Comparison of ENCODE assay signal across 10 mouse cellular contexts in the genomic region with DNA sequence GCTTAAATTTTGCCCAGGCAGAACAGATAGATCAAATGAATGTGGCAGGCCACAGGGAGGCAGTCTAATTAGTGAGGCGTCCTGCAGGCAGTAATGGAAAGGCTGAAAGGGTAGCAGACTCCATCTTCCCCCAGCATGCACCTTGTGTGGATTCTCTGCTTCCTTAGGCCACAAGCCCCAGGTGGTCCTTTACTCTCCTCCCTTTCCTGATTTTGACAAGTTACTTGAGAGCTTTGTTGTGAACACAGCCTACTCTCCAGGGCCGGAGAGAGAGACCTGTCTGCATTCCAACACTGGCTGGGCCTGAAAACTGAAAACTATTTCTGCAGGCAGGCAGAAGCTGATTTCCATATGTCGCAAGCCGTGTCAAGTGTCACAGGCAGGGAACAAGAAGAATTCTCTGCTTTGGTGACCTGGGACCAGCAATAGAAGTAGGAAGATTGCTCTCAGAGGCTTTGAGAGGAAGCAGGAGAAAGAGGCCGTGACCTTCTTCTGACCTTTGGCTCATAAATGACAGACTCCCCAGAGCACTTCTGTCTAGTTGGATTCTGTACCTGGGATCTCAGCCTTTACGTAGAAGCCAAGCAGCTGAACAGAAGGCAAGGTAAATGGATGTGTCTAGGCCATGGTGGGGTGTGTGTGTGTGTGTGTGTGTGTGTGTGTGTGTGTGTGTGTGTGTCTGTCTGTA.
A peak's percentile ranks its signal among the peaks of the same experiment; 100 is the strongest.
DNase-seq lines count a peak whose midpoint lies in the region; ATAC-seq and TF ChIP-seq lines count a peak whose summit lies in the region.
"Had no signal": no experiment of that assay in that cellular context is flagged by ENCODE, and none has a peak within 500 bp of the region (broad histone marks: within the 10 kb centered on the region; RNA-seq: fewer than 3 reads in every experiment).

No protein-coding gene starts in this region.

- no peaks in the 10 kb centered on the region for H3K9me3 ChIP-seq in hindbrain, postnatal 0 days (ENCODE audit: low read length)
- H3K9me3 ChIP-seq: stomach, embryonic 15.5 days had no signal

- WGBS in hindbrain, postnatal 0 days, result 27% methylated on average over 6 of the region's 6 CpGs

- no peaks in the 10 kb centered on the region for H3K4me1 ChIP-seq in hindbrain, postnatal 0 days (ENCODE audit: insufficient read depth, low read length)

- peak; percentile 40; the same call in 1 of the 2 replicates for ATAC-seq in hindbrain, postnatal 0 days

- H3K9ac ChIP-seq in hindbrain, postnatal 0 days (replicated peaks; ENCODE audit: low read length), result no peak overlapping the region
- H3K9ac ChIP-seq: stomach, embryonic 15.5 days had no signal

- no peak overlapping the region for H3K4me2 ChIP-seq in hindbrain, postnatal 0 days (ENCODE audit: low read depth, low read length)
- H3K4me2 ChIP-seq: stomach, embryonic 15.5 days had no signal

- TF ChIP-seq CTCF in hindbrain, postnatal 0 days (IDR thresholded peaks at IDR 0.05; ENCODE audit: low read depth), result peak; percentile 29; the same call in 1 of the 2 replicates

- intact Hi-C loops in left cerebral cortex, postnatal 36 days (cut with DNase I), result no loop called here

- H3K27ac ChIP-seq in hindbrain, postnatal 0 days, result no peak overlapping the region
- H3K27ac ChIP-seq: stomach, embryonic 15.5 days had no signal

- no peak overlapping the region for H3K4me3 ChIP-seq in hindbrain, postnatal 0 days (ENCODE audit: low read length)
- H3K4me3 ChIP-seq: myocyte; stomach, embryonic 15.5 days had no signal

- H3K27me3 ChIP-seq in hindbrain, postnatal 0 days (ENCODE audit: insufficient read depth, low read length), result no peaks in the 10 kb centered on the region
- H3K27me3 ChIP-seq: stomach, embryonic 15.5 days had no signal

- no peaks in the 10 kb centered on the region for H3K36me3 ChIP-seq in hindbrain, postnatal 0 days (ENCODE audit: insufficient read depth, low read length)
- H3K36me3 ChIP-seq: stomach, embryonic 15.5 days had no signal

- peak; percentile 46 for DNase-seq in adrenal gland, postnatal 10 days
- no peak for DNase-seq in adrenal gland, adult 18-20 months (ENCODE audit: low spot score in 2 of 2)
- DNase-seq in kidney, postnatal 4 days, result peak; percentile 6 to 27
- no peak for DNase-seq in kidney, adult 8-10 months
- DNase-seq in hindbrain, postnatal 0 days (ENCODE audit: low spot score), result no peak
- peak; percentile 43 for DNase-seq in retina, postnatal 1 day
- no peak for DNase-seq in ovary, adult 18-20 months (ENCODE audit: low spot score)
- no peak for DNase-seq in left cerebral cortex, postnatal 36 days (ENCODE audit: low spot score in 2 of 2)

Comparison
In these comparisons a context has a peak if more than half of its experiments do, and no peak if none do; other contexts are left out.
1. DNase-seq: peak in adrenal gland, postnatal 10 days (single experiment), kidney, postnatal 4 days (2 of 2) and retina, postnatal 1 day (single experiment); none in adrenal gland, adult 18-20 months (0 of 2), kidney, adult 8-10 months (0 of 2), hindbrain, postnatal 0 days (single experiment), ovary, adult 18-20 months (single experiment) and left cerebral cortex, postnatal 36 days (0 of 2).